Mouse (Mus musculus) liver, adult 2 months (tissue): ENCODE data around the gene Meioc.

Experiments
- CTCF ChIP-seq: fragments of 200-500 bp; IDR thresholded peaks from 2 replicates; pipeline ENCODE4 v1.5.1; 2011; ENCODE audit warnings: low read depth, low read length, control low read depth
- POLR2A ChIP-seq: fragments of 200-500 bp; IDR thresholded peaks from 2 replicates; pipeline ENCODE4 v1.6.1; 2011; ENCODE audit warnings: low read length, control low read depth; ENCODE audit not compliant: insufficient read depth; ENCODE audit errors: extremely low read depth

- TF ChIP-seq CTCF, result no peak
- no peak for TF ChIP-seq POLR2A
These were observed 32.8 kb upstream of the Meioc start for GRCm38 (mm10) chr11:102630731-102631130.
